Mouse (Mus musculus): ENCODE measurements at regions not wholly inside any gene's neighbourhood (a gene's known extent, or its start where the extent isn't known, plus 50 kb on each side); places are given as distances from the start of the nearest gene placed in this dataset.

DNA sequence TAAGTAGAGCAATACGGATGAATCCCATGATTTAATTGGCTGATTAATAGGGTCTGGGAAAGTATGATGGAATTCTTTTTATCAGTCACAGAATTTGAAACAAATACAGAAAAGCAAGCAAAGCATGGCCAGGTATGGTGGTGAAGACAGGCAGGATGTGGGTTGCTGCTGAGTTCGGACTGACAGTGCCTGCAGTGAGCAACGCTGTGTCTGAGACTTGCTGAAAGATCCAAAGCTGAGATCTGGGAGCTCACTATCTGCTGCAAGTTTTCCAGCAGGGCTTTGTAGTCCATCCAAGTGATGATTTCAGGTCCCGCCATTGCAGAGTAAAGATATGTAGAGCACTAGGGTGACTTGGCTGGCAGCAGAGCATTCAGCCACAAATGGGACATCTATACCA, 189.3 kb upstream of the Ahr start:
- no peak for DNase-seq (ENCODE audit: low spot score)

DNA sequence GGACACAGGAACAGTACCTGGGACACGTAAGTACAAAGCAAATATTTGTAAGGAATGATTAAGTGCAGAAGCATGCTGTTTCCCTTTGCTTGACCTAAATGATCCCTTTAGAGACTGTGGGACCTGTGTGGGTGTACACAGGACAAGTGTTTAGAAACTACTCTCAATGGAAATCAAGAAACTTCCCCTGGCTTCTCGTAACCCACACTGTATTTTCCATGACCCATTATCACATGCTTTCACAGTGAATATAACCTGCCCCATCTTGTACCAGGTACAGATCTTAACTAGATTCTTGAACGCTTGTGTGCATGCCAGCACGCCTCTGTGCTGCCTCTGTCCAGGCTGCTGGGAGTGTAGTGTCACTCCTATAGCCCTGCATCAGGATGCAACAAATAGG, 177.8 kb upstream of the Ahr start:
- DNase-seq (ENCODE audit: low spot score) = no peak

DNA sequence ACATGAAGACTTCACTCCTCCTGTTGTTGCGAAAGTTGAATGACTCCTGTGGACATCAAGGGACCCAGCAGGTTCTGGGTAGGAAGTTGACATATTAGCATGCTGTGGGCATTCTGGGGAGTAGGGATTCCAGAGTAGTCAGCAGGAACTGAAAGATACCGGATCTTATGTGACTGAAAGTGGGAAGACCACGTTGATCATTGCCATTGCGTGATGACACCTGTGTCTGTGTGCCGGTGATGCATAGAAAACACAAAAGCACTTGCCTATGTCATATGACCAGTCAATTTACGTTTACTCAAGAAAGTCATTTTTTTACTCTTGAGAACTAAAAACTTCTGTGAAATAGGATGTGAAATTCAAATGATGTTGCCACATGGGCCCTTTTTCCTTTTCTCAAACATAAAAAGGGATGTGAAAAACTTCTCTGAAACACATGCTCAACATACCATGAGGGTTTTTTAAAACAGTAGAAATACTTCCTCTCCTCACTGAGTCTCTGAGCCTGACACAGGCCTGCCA, 176.8 kb upstream of the Ahr start:
- no peak for DNase-seq (ENCODE audit: low spot score)

DNA sequence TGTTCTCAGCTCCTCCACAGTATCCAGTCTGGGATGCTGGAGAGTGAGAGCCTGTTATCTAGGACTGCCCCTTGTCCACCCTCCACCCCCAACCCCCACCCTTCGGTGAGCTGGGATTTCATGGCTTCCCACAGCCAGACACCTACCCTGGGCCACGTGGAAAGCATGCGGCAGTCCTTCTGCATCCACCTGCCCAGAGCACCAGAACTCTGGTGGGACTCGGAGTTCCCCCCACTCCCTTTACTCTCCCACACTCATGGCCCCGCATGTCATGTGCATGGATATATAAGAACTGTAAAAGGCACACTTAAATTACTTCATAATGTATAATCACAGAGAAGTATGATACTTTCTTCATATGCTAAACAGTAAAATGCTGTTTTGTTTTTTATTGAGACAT, 175.5 kb upstream of the Ahr start:
- no peak for DNase-seq (ENCODE audit: low spot score)

DNA sequence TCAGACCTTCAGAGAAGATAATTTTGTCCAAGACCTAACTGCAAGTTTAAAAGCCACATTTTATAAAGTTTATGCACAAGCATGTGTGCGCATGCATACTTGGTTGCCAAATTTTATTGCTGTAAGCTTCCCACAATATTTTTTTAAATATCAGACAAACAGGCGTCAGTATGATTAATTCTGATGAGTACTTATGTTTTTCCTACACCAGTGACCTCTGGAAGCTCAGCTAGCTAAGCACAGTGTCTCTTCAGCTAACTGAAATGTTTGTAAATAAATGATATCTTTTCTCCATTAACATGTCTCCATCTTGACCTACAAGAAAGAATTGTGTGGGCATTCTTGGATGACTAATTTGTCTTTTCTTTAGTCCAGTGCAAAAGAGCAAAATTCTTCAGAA, 168.6 kb upstream of the Ahr start:
- DNase-seq (ENCODE audit: low spot score) = no peak

DNA sequence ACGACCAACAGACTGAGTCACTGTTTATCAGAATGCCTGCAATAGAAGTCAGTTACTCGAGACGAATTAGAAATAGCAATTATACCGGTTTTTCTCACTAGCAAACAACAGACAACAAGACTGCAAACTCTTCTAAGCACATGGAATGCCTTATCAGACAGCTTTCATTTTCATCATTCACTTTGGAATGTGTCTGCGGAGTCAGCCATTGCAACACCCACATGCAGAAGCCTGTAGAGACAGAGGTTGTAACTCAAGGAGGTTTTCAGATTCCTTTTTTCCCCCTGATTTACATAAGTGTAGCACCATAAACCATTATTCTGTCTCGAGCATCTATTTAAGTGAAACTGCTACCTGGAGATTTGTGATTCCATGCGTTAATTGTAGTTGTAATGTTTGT, 167.8 kb upstream of the Ahr start:
- no peak for DNase-seq (ENCODE audit: low spot score)

DNA sequence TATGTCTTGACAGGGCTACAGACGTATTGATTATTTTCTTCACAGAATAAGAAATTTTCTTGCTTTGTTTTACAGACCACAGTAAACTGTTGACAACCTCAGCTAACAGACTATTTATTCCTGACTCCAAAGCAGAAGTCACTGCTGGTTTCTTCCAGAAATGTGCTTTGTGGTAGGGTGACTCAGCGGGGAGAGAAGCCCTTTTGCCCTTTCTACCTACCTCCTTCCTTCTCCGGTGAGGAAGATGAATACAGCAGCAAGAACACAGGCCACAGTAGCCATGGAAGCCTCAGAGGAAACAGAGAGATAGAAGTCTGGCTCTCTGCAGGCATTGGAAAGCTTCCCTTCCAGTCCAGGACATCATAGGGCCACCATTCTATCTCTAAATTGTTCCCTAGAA, 159.4 kb upstream of the Ahr start:
- DNase-seq (ENCODE audit: low spot score) = no peak

DNA sequence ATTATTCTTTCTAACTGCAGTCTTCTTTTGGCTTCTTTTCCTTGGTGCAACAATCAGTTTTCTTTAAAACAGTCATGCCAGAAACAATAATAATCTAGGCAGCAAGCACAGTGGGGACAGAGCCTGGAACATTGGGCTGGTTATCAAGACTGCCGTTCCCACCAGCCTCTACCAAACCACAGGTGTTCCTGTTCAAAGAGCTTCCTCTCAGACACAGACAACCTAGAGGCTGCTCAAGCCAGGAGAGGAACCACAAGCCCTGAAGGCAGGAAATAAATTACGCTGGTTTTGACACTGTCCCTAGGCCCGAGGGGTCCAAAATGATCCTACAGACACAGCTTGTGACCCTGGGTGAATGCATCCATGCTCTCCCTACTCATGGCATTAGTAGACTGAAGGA, 156.1 kb upstream of the Ahr start:
- DNase-seq (ENCODE audit: low spot score) = no peak

DNA sequence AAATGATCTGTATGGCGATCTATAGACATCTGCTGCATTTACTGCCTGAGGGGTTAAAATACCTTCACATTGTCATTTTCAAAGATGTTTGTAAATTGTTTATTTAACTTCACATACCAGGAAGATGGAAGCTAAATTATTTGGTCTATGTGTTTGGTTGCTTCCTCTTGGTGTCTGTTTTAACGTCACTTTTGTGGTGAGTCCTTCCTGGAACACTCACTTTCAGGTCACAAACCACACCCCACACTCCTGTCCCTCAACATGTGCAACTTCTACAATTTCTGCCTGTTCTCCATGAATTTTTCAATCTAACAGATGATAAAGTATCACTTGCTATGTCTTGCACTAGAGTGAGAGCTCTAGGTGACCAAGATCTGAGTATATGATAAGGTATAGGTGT, 151.4 kb upstream of the Ahr start:
- no peak for DNase-seq (ENCODE audit: low spot score)

DNA sequence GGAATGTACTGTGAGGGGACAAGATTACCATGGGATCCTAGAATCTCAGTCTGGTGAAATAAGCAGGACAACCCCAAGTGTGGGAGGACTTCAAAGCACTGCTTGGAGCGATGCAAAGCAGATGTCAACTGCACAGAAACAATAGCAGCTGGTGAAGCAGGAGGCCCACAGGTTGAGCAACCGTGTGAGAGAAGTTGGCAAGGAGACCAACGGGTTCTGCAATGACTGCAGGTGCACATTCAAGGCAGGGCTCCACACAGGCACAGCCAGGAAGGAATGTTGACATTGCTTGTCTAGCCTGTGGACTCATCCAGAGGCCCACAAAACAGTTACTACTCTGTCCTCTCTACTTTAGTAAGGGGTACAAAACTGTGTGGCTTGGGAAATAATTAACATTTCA, 150.4 kb upstream of the Ahr start:
- DNase-seq (ENCODE audit: low spot score) = no peak

DNA sequence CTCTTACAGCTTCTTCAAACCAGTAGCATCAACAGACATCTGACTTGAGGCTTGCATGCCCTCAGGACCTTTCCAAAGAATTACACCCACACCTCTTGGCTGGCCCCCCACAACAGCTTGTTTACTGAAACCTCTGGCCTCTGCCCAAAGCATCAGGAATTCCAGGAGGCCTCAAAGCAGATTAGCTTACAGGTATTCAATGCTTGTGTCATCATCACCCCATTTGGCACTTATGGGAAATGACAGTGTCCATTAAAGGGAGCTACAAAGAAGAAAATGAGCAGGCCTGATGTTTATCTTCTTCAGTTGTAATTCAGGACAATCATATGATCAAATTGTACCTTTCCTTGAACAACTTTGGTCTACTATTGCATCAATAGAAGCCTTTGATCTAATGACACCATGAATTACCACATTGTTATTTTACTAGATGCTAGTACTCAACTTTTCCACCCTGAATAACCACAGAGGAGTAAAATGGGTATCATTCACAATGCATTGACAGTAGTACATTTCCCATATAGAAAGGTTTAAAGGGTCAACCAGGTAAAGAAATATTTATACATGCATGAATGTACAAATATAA, 147.1 kb upstream of the Ahr start:
- no peak for DNase-seq (ENCODE audit: low spot score)

DNA sequence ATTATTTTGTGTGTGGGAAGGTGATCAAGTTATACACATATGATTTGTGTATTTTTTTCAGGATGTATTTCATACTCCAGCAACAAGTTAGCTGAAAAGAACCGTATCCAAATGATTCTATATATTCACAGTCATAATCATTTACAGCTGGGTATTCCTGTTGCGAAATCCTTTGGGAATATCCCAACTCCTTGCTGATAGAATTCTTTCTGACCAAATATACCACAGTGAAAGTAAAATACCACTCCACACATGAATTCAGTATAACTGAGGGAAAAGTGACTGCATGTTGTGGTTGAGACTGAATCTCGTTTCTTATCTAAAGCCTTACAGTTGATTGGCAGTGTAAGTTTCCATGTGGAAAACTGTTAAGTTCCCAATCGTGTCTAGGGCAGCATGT, 145.1 kb upstream of the Ahr start:
- DNase-seq (ENCODE audit: low spot score) = no peak

DNA sequence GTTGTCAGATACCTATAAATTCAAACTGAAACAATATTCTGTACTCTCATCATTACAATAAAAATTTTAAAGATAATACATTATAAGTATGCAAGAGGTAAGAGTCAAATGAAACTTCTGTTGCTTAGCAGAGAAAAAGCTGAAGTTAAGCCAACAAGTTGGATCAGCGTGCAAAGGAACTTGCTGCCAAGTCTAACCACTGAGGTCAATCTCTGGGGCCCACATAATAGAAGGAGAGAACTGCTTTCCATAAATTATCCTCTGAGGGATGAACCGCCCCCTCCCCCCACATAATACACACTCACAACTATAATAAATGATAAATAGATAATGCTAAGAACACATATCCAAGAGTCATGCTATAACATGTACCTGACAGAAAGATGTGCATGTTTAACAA, 144.2 kb upstream of the Ahr start:
- DNase-seq (ENCODE audit: low spot score) = no peak

DNA sequence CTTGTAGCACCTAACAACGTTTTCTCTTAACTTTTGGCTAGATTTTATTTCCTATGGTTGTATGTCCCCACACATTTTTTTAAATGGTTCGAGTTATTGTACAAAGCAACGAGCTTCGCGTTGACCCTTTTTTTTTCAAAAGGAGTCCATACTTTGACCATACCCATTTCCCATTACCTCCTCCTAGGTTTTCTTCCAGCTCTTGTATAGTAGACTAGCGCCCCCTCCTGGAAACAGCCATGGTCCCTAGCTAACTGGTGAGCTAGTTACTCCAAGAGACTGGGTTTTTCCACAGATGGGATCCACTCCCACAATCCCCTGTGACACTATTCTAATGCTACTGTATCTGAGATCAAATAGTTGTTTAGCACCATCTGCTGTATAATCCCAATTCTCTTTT, 139.6 kb upstream of the Ahr start:
- no peak for DNase-seq (ENCODE audit: low spot score)

DNA sequence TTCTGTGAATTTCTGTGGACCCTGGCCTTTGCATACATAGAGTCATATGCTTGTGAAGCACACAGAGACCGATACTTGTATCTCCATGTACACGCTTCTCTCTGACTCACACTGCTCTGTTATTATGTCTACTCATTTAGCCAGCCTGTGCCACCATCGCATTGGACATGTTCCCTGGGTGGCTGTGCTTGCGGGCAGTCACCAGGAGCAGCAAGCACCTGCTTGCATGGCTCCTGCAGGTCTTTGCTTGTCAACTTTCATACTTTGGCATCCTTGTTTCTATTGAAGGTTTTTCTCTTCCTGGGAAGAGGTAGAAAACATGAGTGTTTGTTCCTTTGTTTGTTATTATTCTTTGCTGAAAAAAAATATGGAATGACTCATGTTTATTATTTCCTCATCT, 136.1 kb upstream of the Ahr start:
- no peak for DNase-seq (ENCODE audit: low spot score)

DNA sequence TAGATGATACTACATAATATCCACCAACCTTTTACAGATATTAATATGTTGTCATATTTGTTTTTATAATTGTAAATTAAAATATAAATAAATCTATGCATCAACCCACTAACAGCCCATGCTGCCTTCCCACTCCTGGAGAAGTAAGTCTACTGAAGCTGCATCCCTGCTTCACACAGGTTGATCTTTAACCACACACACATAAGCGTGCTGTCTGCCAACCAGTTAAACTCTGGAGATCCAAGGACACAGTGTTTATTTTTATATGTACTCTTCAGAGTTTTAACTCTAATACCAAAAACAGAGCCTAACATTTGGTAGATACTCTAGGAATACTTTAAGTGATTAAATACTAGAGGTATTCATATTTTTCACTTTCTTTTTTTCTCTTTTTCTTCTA, 133.9 kb upstream of the Ahr start:
- DNase-seq (ENCODE audit: low spot score) = no peak

DNA sequence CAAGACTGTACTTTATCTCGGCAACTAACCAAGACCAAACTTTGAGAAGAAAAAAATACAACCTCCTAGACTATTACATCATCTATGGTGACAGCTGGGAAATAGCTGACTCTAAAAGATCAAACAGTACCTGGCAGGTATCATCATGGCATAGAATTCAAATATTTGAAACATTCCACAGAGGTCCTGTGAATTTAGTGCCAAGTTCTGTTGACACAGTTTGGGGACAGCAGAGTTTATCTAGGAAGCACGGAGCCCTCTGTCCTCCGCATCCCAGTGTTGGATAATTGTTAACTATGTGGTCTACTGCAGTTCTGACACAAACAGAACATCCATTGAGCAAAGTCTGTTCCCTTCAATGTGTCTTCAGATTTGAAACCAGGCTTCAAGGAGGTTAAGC, 132.9 kb upstream of the Ahr start:
- no peak for DNase-seq (ENCODE audit: low spot score)

DNA sequence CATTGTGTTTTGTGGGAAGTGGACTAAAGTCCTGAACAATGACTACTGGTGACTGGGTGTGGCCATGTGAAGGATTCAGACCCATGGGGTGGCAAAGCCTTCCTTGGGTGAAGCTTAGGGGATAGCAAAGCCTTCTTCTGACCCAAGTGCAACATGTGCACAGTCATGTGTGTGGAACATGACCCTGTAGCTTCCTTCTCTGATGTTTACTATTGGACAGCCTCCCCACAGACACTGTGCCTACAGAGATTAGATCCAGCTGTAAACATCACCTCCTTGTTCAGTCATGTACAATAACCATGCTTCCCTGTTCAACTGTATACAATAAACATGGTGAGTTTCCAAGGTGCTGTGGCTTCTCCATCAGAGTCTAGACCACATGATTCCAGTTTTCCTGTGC, 132.4 kb upstream of the Ahr start:
- DNase-seq (ENCODE audit: low spot score) = no peak

DNA sequence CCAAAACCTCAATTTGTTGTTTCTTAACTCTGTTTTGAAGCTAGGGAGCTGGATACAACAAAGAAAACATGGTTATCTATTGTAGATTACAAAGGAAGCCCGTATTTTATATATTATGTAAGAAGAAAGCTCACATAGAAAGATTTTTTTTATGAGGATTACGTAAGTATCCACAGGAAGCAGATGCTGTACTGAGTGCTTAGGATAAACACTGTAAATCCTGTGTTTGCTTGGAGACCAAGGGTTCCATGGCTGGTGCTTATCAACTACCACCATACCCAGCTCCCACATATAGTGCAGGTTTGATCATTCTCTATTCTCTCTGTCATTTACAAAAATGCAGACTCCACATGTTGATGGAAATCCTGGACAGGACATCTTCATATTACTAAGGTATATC, 131.2 kb upstream of the Ahr start:
- DNase-seq (ENCODE audit: low spot score) = no peak

DNA sequence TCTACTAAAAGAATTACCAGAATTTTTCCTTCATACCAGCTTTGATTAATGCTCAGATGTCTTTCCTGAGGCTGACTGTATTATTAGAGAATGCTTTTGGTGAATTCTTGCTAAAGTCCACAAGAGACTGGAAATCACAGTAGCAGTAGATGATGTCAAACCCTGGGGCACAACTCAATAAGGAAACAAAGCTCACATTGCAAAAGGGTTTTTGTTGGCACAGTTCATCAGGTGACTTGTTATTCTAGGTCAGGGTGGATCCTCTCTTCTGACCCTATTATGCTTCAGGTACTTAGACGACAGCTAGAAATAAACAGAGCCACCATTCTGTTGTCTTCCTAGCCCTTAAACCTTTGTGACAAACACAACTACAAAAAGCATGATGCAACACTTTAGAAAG, 128.2 kb upstream of the Ahr start:
- no peak for DNase-seq (ENCODE audit: low spot score)

DNA sequence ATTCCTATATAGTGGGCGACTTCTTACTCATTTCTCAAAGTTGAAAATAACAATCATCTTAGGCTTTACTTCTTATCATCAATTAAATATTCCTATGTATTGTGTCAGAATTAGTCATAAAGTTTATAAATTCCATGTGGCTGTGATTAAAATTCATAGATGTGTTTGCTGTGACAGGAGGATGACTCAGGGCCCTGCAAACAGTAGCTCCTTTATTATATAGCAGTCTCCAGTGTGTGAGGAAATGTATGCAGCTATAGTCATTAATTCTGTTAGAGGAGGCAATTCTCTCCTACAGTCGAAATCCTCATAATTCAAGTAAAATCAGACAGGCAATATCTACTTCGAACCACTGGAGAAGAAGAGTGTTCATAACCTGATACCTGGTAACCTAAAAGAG, 121.7 kb upstream of the Ahr start:
- DNase-seq (ENCODE audit: low spot score) = no peak

DNA sequence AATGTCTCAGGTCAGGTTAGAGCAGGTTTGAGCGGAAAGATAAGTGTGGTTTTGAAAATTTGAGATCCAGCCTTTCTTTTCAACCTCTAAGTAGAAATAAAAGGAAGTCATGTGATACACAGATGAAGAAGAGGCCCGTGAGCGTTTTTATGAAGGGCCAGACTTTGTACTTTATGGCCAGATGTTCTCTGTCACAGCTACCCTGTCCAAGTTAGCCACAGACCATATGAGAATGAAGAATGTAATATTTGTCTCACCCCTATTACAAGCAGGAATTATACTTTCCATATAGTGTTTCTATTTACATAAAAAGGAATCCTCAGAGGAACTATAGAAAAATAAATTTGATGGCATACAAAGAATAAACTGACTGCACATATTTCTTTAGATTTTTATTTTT, 114.9 kb upstream of the Ahr start:
- DNase-seq (ENCODE audit: low spot score) = no peak

DNA sequence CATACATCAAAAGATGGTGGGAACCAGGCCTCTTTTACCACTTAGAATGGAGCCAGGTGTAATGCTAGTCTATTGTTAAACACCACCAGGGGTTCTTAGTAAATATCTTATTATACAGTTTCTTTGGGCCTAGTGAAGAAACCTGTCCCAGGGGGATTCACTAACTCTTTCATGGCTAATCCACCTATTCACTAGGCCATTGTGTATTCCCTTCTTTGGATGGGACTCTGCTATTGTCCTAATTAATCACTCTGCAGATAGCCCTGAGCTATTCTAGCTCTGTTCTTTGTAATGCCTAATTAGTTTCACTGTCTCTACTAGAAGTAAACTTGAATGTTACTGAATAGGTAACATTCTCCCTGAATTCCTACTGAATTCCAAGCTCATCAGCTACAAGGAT, 107.6 kb upstream of the Ahr start:
- no peak for DNase-seq (ENCODE audit: low spot score)

DNA sequence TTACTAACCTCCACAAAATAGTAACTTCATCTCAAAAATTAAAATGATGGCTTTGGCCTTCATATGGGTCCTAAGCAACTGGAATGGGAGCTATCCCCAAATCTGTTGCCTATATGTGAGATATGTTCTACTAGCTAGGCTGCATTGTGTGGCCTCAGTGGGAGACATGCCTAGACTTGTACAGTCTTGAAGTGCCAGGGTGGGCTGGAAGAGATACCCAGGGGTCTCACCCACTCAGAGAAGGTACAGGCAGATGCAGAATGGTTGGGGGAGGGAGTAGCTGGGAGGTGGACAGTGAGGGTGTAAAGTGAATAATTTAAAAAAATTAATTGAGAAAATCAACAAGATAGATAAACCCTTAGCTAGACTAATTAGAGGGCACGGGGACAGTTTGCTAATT, 106.9 kb upstream of the Ahr start:
- no peak for DNase-seq (ENCODE audit: low spot score)

DNA sequence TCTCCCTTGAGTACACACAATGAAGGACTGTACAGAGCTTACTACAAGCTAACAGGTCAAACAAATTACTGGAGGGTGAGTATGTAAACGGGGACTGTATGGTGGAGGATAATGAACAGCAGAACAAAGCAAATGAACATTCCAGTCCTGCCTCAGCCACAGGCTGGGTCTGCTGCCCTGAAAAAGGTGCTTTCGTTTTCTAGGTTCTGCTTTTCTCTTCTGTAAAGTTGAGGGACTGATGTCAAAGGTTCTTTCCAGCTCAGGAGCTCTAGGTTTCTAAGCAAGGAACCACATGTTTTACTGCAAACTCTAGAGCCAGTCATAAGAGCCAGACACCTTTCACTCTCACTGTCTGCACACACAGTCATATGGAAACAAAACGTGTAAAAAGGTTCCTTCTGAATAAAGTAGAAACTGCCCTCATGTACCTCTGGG, 106.1 kb upstream of the Ahr start:
- no peak for DNase-seq (ENCODE audit: low spot score)
